ENCODE assay signal across 17 mouse cellular contexts in the genomic region with DNA sequence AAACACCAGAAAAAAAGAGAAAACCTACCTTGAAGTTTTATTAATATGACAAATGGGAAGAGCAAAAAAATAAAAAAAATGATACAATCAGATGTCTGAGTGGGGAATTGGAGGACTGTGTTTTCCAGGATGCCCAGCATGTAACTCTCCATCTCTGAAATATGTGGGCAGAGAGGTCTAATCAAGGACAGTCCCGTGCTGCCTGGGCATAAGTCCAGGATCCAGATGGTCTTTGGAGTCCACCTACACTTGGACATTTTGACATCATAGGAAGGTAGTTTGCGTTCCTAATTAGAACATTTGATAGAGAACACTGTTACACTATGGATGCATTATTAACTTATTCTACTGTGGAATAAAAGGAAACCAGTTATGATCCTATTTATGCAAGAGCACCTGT. TPM values are rescaled to one million over a fixed set of nuclear protein-coding genes. Genes with fewer than 3 reads are reported as not detected.
"Had no signal": no experiment of that assay in that cellular context is flagged by ENCODE, and none has a peak within 500 bp of the region (broad histone marks: within the 10 kb centered on the region; RNA-seq: fewer than 3 reads in every experiment).

No protein-coding gene starts in this region.

- H3K36me3 ChIP-seq: midbrain, embryonic 10.5 days; midbrain, embryonic 12.5 days; midbrain, embryonic 15.5 days; neural tube, embryonic 13.5 days; neural tube, embryonic 15.5 days had no signal

- H3K9ac ChIP-seq: lung, embryonic 14.5 days; midbrain, embryonic 12.5 days; midbrain, embryonic 15.5 days; neural tube, embryonic 13.5 days; neural tube, embryonic 15.5 days had no signal

- DNase-seq: lung, adult 18-20 months; lung, postnatal 4 days; right cerebral cortex, adult 18-20 months; right cerebral cortex, postnatal 25 days; right cerebral cortex, postnatal 4 days; spleen, adult 18-20 months; thymus, adult 18-20 months; thymus, postnatal 14 days; thymus, postnatal 36 days had no signal

- H3K27ac ChIP-seq: midbrain, embryonic 10.5 days; midbrain, embryonic 12.5 days; midbrain, embryonic 15.5 days; neural tube, embryonic 13.5 days; neural tube, embryonic 15.5 days had no signal

- H3K4me1 ChIP-seq: midbrain, embryonic 10.5 days; midbrain, embryonic 12.5 days; midbrain, embryonic 15.5 days; neural tube, embryonic 13.5 days; neural tube, embryonic 15.5 days had no signal

- H3K4me3 ChIP-seq: midbrain, embryonic 10.5 days; midbrain, embryonic 12.5 days; midbrain, embryonic 15.5 days; myocyte; neural tube, embryonic 13.5 days; neural tube, embryonic 15.5 days had no signal

RNA-seq across cellular contexts. Expression of a gene that starts 33.3 kb away (rescaled TPM):
- polyA plus RNA-seq: midbrain, embryonic 15.5 days; myocyte; neural tube, embryonic 13.5 days; small intestine, adult 2 months had no signal
